Mouse (Mus musculus) forebrain, embryonic 10.5 days (tissue): ENCODE results near the gene Olfr818. TPM values are rescaled to one million over a fixed set of nuclear protein-coding genes. Genes with fewer than 3 reads are reported as not detected.
"Not testable (repeated sequence)": the region's sequence is repeated elsewhere in the genome, so short reads cannot be mapped to it uniquely, and the experiment has no call there.

Experiments
- DNase-seq: peaks from one replicate; pipeline ENCODE4 v3.0.0-alpha.2; 2017; ENCODE audit warnings: low spot score; ENCODE audit errors: extremely low spot score
- H3K27ac ChIP-seq: fragments of 300-500 bp; sonication (generic); 2 replicates; pipeline ENCODE4 v1.5.1; 2016; ENCODE audit warnings: mild to moderate bottlenecking
- H3K27me3 ChIP-seq: fragments of 300-500 bp; sonication (generic); 2 replicates; pipeline ENCODE4 v1.6.1; 2016; ENCODE audit warnings: mild to moderate bottlenecking; ENCODE audit not compliant: poor library complexity, severe bottlenecking
- H3K36me3 ChIP-seq: fragments of 300-500 bp; sonication (generic); replicated peaks from 2 replicates; pipeline ENCODE4 v1.6.1; 2016; ENCODE audit warnings: mild to moderate bottlenecking, moderate library complexity
- H3K4me1 ChIP-seq: fragments of 300-500 bp; sonication (generic); 2 replicates; pipeline ENCODE4 v1.6.1; 2016
- H3K4me3 ChIP-seq: fragments of 300-500 bp; sonication (generic); 2 replicates; pipeline ENCODE4 v1.5.1; 2016; ENCODE audit warnings: mild to moderate bottlenecking, moderate library complexity
- H3K9me3 ChIP-seq: fragments of 300-500 bp; sonication (generic); 2 replicates; pipeline ENCODE4 v1.6.1; 2016; ENCODE audit warnings: mild to moderate bottlenecking, moderate library complexity
- WGBS: fragments of 180-500 bp; shearing (Covaris S2); methylation state at CpG from one replicate; pipeline ENCODE4 v1.1.7; 2016; 5-methylcytosine and 5-hydroxymethylcytosine counted together
- polyA plus RNA-seq: library from polyadenylated mRNA; unstranded; fragments of >200 nt; fragmentation: Nextera tagmentation; extraction: Ambion mirVana; gene quantifications from 2 replicates; pipeline ENCODE4 v1.2.1, GENCODE M21; 2016

Gene Olfr818
- polyA plus RNA-seq: not detected in 2 replicates

DNA sequence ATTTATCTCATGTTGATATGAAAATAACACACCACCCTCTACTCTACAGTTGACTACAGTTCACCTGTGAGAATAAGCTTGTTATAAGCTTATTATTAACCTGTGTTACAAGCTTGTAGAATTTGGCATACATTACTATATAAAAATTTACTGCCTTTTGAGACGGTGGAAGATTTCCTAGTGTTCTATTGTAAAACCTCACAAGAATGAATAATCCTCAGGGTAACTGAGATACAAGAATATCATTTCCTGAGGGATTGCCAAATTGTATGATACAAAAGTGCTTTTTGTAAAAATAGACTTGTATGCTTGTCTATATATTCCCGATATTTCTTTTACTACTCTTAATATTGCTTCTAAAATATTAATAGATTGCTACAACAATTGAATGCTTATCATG, at the start of gene Olfr818:
Gene Olfr818, minus strand, starts transcription at position 101 of the 400 bp plus-strand sequence.
- no peak within 1 kb of the TSS for H3K4me3 ChIP-seq
- no peaks in the 10 kb centered on the region for H3K36me3 ChIP-seq
- no peaks in the 10 kb centered on the region for H3K4me1 ChIP-seq
- no peak for DNase-seq
- no peaks in the 10 kb centered on the region for H3K27me3 ChIP-seq
- no peaks in the 10 kb centered on the region for H3K9me3 ChIP-seq
- WGBS: 89% methylated on average over 2 of the region's 2 CpGs
- H3K27ac ChIP-seq: no peak within 1 kb of the TSS

DNA sequence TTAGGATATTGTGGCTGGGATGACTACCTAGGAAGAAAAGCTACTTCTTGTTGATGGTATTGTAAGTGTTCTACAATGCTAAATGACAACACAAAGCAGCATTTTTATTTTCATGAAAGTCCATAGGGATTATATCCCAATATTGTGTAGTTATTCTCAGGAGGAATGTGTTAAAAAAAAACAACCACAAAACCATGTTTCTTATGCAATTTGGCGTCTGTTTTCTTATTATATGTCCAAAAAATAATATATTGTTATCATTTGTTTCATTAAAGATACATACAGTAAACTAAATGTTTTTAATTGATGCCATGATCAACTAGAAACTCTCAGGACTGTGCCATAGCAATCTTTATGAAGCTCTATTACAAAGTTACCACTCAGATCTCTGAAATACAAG, 36.1 kb upstream of the Olfr818 start, which contains the start of gene Gm10310:
Gene Gm10310, minus strand, starts transcription at position 101 of the 400 bp plus-strand sequence.
- H3K4me3 ChIP-seq, H3K9me3 ChIP-seq, H3K27me3 ChIP-seq, H3K36me3 ChIP-seq, H3K27ac ChIP-seq, DNase-seq, H3K4me1 ChIP-seq: not testable (repeated sequence)
- WGBS: no CpG with 5 or more reads among the region's 1 CpGs

DNA sequence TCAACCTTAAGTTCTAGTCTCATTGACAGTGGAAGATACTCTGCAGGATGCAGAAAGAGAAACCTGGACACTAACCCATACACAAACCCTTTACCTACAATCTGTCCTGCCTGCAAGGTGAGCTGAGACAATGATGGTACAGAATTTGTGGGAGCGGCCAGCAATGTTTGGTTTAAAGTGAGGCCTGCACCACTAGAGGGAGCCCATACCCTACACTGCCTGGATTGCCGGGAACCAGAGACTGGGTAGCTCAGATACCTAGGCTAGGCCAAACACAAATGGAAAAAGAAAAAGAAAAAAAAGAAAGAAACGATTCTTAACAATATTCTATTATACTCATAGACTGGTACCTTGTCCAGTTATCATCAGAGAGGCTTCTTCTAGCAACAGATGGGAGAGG, 33.0 kb upstream of the Olfr818 start:
- not testable (repeated sequence) for H3K9me3 ChIP-seq, H3K36me3 ChIP-seq, H3K27me3 ChIP-seq, DNase-seq, H3K4me3 ChIP-seq, H3K27ac ChIP-seq, H3K4me1 ChIP-seq
- WGBS: no CpG with 5 or more reads among the region's 3 CpGs

DNA sequence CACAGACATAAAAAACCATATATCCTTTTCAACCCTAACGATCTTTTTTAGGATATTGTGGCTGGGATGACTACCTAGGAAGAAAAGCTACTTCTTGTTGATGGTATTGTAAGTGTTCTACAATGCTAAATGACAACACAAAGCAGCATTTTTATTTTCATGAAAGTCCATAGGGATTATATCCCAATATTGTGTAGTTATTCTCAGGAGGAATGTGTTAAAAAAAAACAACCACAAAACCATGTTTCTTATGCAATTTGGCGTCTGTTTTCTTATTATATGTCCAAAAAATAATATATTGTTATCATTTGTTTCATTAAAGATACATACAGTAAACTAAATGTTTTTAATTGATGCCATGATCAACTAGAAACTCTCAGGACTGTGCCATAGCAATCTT, 27.1 kb upstream of the Olfr818 start, which contains the start of gene Olfr247:
Gene Olfr247, minus strand, starts transcription at position 101 of the 400 bp plus-strand sequence.
- no CpG with 5 or more reads among the region's 2 CpGs for WGBS
- H3K4me3 ChIP-seq, H3K9me3 ChIP-seq, H3K4me1 ChIP-seq, H3K36me3 ChIP-seq, DNase-seq, H3K27ac ChIP-seq, H3K27me3 ChIP-seq: not testable (repeated sequence)

DNA sequence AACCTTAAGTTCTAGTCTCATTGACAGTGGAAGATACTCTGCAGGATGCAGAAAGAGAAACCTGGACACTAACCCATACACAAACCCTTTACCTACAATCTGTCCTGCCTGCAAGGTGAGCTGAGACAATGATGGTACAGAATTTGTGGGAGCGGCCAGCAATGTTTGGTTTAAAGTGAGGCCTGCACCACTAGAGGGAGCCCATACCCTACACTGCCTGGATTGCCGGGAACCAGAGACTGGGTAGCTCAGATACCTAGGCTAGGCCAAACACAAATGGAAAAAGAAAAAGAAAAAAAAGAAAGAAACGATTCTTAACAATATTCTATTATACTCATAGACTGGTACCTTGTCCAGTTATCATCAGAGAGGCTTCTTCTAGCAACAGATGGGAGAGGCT, 24.1 kb upstream of the Olfr818 start:
- H3K27ac ChIP-seq, H3K9me3 ChIP-seq, H3K4me1 ChIP-seq, H3K4me3 ChIP-seq, DNase-seq, H3K36me3 ChIP-seq, H3K27me3 ChIP-seq: not testable (repeated sequence)
- WGBS: no CpG with 5 or more reads among the region's 3 CpGs

DNA sequence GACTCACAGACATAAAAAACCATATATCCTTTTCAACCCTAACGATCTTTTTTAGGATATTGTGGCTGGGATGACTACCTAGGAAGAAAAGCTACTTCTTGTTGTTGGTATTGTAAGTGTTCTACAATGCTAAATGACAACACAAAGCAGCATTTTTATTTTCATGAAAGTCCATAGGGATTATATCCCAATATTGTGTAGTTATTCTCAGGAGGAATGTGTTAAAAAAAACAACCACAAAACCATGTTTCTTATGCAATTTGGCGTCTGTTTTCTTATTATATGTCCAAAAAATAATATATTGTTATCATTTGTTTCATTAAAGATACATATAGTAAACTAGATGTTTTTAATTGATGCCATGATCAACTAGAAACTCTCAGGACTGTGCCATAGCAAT, 18.3 kb upstream of the Olfr818 start, which contains the start of gene Olfr819:
Gene Olfr819, minus strand, starts transcription at position 101 of the 400 bp plus-strand sequence.
- WGBS: 88% methylated on average over 2 of the region's 2 CpGs
- not testable (repeated sequence) for H3K4me3 ChIP-seq, H3K27me3 ChIP-seq, H3K4me1 ChIP-seq, H3K36me3 ChIP-seq, DNase-seq, H3K9me3 ChIP-seq, H3K27ac ChIP-seq

DNA sequence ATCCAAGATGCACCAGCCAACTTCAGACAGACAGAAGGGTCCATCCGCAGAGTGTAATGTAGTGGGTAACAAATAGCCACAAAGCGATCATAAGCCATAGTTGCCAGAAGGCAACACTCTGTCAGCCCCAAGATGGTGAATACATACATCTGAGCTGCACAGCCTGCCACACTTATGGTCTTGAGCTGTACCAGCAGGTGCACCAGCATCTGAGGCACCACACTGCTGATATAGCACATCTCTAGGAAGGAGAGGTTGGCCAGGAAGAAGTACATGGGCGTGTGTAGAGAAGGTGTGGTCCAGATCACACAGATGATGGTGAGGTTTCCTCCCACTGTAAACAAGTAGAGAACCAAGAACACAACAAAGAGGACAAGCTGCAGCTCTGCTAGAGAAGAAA, 17.3 kb upstream of the Olfr818 start:
- not testable (repeated sequence) for H3K27ac ChIP-seq, H3K4me1 ChIP-seq, H3K27me3 ChIP-seq, H3K4me3 ChIP-seq, DNase-seq, H3K36me3 ChIP-seq, H3K9me3 ChIP-seq
- 93% methylated on average over 2 of the region's 3 CpGs for WGBS

DNA sequence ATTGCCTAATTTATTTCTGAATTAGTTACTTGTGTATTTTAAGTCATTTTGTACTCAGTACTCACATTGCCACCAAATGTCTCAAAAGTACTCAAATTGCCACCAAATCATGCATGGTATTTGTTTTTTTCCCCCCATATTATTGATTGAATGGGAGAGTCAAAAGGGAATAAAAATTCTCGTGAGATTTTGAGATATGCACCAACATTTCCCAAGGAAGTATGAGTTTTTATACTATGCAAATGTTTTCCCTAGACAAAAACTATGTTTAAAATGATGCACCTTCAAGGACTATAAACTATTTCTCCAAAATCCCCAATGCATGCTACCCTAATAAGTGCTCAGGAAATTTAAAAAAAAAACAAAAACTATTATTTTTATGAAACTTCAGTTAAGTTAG, 33.4 kb downstream of the Olfr818 start, which contains the start of gene Olfr816:
Gene Olfr816, minus strand, starts transcription at position 101 of the 400 bp plus-strand sequence.
- 80% methylated on average over 1 of the region's 1 CpGs for WGBS
- no peaks in the 10 kb centered on the region for H3K36me3 ChIP-seq
- no peak within 1 kb of the TSS for H3K27ac ChIP-seq
- H3K9me3 ChIP-seq: no peaks in the 10 kb centered on the region
- no peaks in the 10 kb centered on the region for H3K4me1 ChIP-seq
- no peaks in the 10 kb centered on the region for H3K27me3 ChIP-seq
- DNase-seq: no peak
- no peak within 1 kb of the TSS for H3K4me3 ChIP-seq

DNA sequence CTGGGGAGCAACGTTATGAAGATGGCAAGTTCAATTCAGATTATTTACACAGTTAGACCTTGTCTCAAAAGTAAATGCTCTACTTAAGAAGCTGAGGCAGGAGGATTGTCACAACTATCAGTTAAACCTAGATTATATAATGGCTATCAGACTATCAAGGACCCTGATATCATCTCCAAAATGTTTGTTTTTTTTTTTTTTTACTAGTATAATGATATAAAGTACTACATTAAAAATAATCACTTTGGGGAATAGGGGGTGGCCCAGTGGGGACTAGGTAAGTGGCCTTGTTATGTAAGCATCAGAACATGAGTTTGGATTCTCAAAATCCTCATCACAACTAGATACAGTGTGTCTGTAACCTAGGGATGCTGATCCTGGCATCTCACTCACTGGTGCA, 43.1 kb downstream of the Olfr818 start, which contains the start of gene Olfr815:
Gene Olfr815, minus strand, starts transcription at position 101 of the 400 bp plus-strand sequence.
- H3K4me3 ChIP-seq, H3K36me3 ChIP-seq, DNase-seq, H3K9me3 ChIP-seq, H3K27me3 ChIP-seq, H3K27ac ChIP-seq, H3K4me1 ChIP-seq: not testable (repeated sequence)
- 88% methylated on average over 1 of the region's 1 CpGs for WGBS

Other genes with a start within 250 kb of the Olfr818 start
- not detected in 2 replicates for gene Olfr804, start 245.9 kb downstream of the Olfr818 start, polyA plus RNA-seq
- not detected in 2 replicates for gene Olfr805, start 219.7 kb downstream of the Olfr818 start, polyA plus RNA-seq
- not detected in 2 replicates for gene Olfr806, start 207.2 kb downstream of the Olfr818 start, polyA plus RNA-seq
- gene Olfr807, start 191.3 kb downstream of the Olfr818 start, polyA plus RNA-seq: not detected in 2 replicates
- not detected in 2 replicates for gene Olfr808, start 183.6 kb downstream of the Olfr818 start, polyA plus RNA-seq
- gene Olfr809, start 174.5 kb downstream of the Olfr818 start, polyA plus RNA-seq: not detected in 2 replicates
- not detected in 2 replicates for gene Olfr810, start 154.2 kb downstream of the Olfr818 start, polyA plus RNA-seq
- not detected in 2 replicates for gene Olfr811, start 144.7 kb downstream of the Olfr818 start, polyA plus RNA-seq
- not detected in 2 replicates for gene Olfr812, start 103.0 kb downstream of the Olfr818 start, polyA plus RNA-seq
- not detected in 2 replicates for gene Olfr813, start 93.7 kb downstream of the Olfr818 start, polyA plus RNA-seq
- gene Olfr814, start 69.2 kb downstream of the Olfr818 start, polyA plus RNA-seq: not detected in 2 replicates
- not detected in 2 replicates for gene Olfr815, start 43.2 kb downstream of the Olfr818 start, polyA plus RNA-seq
- gene Olfr816, start 33.5 kb downstream of the Olfr818 start, polyA plus RNA-seq: not detected in 2 replicates
- not detected in 2 replicates for gene Olfr819, start 18.2 kb upstream of the Olfr818 start, polyA plus RNA-seq
- not detected in 2 replicates for gene Olfr247, start 27.0 kb upstream of the Olfr818 start, polyA plus RNA-seq
- gene Gm10310, start 36.0 kb upstream of the Olfr818 start, polyA plus RNA-seq: not detected in 2 replicates
- gene Olfr820, start 63.5 kb upstream of the Olfr818 start, polyA plus RNA-seq: not detected in 2 replicates
- gene Olfr821, start 81.2 kb upstream of the Olfr818 start, polyA plus RNA-seq: not detected in 2 replicates
- gene Olfr822, start 122.1 kb upstream of the Olfr818 start, polyA plus RNA-seq: not detected in 2 replicates
- not detected in 2 replicates for gene Olfr823, start 166.3 kb upstream of the Olfr818 start, polyA plus RNA-seq
- not detected in 2 replicates for gene Olfr824, start 180.9 kb upstream of the Olfr818 start, polyA plus RNA-seq
- gene Olfr825, start 217.7 kb upstream of the Olfr818 start, polyA plus RNA-seq: not detected in 2 replicates
- gene Olfr826, start 235.1 kb upstream of the Olfr818 start, polyA plus RNA-seq: not detected in 2 replicates